Mouse (Mus musculus) limb, embryonic 14.5 days (tissue): ENCODE data around the gene Rsph9. TPM values are rescaled to one million over a fixed set of nuclear protein-coding genes. Genes with fewer than 3 reads are reported as not detected.

Experiments
- ATAC-seq: fragments of 200-750 bp; cut with Nextera tagmentation; 2 replicates; pipeline ENCODE4 v1.8.0; 2017; ENCODE audit warnings: low read depth, moderate number of reproducible peaks, moderate TSS enrichment; ENCODE audit not compliant: low FRiP score
- DNase-seq: peaks from one replicate; pipeline ENCODE4 v3.0.0-alpha.2; 2015; ENCODE audit warnings: low spot score
- H3K27ac ChIP-seq: fragments of 300-500 bp; sonication (generic); replicated peaks from 2 replicates; pipeline ENCODE4 v1.5.1; 2014; ENCODE audit warnings: low read depth, mild to moderate bottlenecking, low read length, moderate library complexity, mixed read lengths
- H3K27me3 ChIP-seq: fragments of 300-500 bp; sonication (generic); 2 replicates; pipeline ENCODE4 v1.6.1; 2014; ENCODE audit warnings: low read length, mixed read lengths; ENCODE audit not compliant: control insufficient read depth, insufficient read depth
- H3K36me3 ChIP-seq: fragments of 300-500 bp; sonication (generic); 2 replicates; pipeline ENCODE4 v1.6.1; 2014; ENCODE audit warnings: mild to moderate bottlenecking, low read length, moderate library complexity, mixed read lengths; ENCODE audit not compliant: control insufficient read depth, insufficient read depth
- H3K4me1 ChIP-seq: fragments of 300-500 bp; sonication (generic); 2 replicates; pipeline ENCODE4 v1.6.1; 2014; ENCODE audit warnings: antibody characterized with exemption, low read length, mixed read lengths; ENCODE audit not compliant: control insufficient read depth, insufficient read depth
- H3K4me2 ChIP-seq: fragments of 300-500 bp; sonication (generic); replicated peaks from 2 replicates; pipeline ENCODE4 v1.6.1; 2014; ENCODE audit warnings: low read depth, mild to moderate bottlenecking, low read length, moderate library complexity; ENCODE audit not compliant: severe bottlenecking
- H3K4me3 ChIP-seq: fragments of 300-500 bp; sonication (generic); replicated peaks from 2 replicates; pipeline ENCODE4 v1.5.1; 2014; ENCODE audit warnings: low read length
- H3K9ac ChIP-seq: fragments of 300-500 bp; sonication (generic); 2 replicates; pipeline ENCODE4 v1.6.1; 2014; ENCODE audit warnings: mild to moderate bottlenecking, low read depth, low read length, moderate library complexity; ENCODE audit not compliant: severe bottlenecking
- H3K9me3 ChIP-seq: fragments of 300-500 bp; sonication (generic); 2 replicates; pipeline ENCODE4 v1.6.1; 2016; ENCODE audit warnings: low read length; ENCODE audit not compliant: control insufficient read depth
- POLR2A ChIP-seq: fragments of 200-500 bp; IDR thresholded peaks from 2 replicates; pipeline ENCODE4 v1.8.0; 2012; ENCODE audit warnings: inconsistent platforms, mild to moderate bottlenecking, moderate library complexity, borderline replicate concordance; ENCODE audit not compliant: insufficient read depth, insufficient read length; ENCODE audit errors: extremely low read depth
- WGBS: fragments of 180-500 bp; shearing (Covaris S2); extraction: QIAGEN DNeasy Blood & Tissue Kit; methylation state at CpG from one replicate; pipeline ENCODE4 v1.1.7; 2014; 5-methylcytosine and 5-hydroxymethylcytosine counted together
- polyA plus RNA-seq, 2 experiments: library from polyadenylated mRNA; depleted of rRNA in 1 of 2; stranded (reverse) in 1 of 2; unstranded in 1 of 2; fragments of >200 nt; fragmentation: Nextera tagmentation in 1 of 2; extraction: Ambion mirVana in 1 of 2; gene quantifications; 2 replicates each; pipeline versions ENCODE4 v1.2.1 to v1.2.3; 2012 to 2014

The Rsph9 gene
- polyA plus RNA-seq, 2 experiments: 10.1 to 11.8 TPM

DNA sequence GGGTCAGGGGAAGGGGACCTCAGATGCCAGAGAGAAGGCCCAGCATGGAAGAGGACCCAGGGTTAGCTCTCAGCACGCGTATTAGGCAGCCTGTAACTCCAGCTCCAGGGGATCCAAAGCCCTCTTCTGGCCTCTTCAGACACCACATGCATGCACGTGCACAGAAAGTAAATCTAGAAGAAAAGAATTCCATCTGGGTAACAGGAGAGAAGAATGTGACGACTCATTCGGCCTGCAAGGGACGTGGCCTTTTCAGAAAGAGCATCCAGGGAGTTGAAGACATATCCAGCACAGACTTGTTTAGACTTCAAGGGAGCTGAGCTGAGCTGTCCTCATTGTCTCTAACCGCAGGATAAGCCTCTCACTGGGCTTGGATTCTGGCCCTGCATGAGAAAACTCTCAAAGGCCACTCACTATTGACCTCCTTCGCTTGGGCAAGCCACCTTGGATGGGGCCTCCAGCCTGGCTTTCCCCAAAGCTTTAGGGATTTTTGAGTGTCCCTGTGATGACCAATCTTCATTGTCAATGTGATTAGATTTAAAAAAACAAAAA is 41.3 kb downstream of the Rsph9 start:
- 69% methylated on average over 8 of the region's 8 CpGs for WGBS
- Histone ChIP-seq H3K27me3 (no peaks in the 10 kb centered on the region), H3K4me1 (peaks cover 6% of the 10 kb centered on the region), H3K9me3 (no peaks in the 10 kb centered on the region), H3K4me2 (no peak overlapping the region), H3K9ac (no peak overlapping the region), H3K27ac (no peak overlapping the region), H3K4me3 (no peak overlapping the region), H3K36me3 (no peaks in the 10 kb centered on the region)
- no peak for ATAC-seq
- no peak for TF ChIP-seq POLR2A
- no peak for DNase-seq

DNA sequence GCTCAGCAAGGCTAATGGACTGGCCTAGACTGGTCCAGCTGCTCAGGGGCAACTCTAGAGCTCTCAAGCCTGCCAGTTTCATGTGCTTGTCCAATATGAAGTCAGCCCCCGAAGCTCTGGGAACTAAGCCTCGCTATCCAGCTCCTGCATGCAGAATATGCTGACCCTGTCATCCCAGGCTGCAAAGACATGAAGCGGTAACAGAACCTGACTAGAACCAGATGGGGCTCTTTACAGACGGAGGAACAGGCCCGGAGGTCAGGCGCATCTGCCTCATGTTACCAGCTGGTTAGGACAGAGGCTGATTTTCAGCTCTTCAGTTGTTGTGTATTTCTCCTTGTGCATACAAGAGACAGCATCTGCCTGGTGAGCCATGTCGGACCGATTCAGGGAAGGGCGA is 42.1 kb downstream of the Rsph9 start:
- Histone ChIP-seq H3K4me1 (peaks cover 6% of the 10 kb centered on the region), H3K27me3 (no peaks in the 10 kb centered on the region), H3K4me3 (no peak overlapping the region), H3K9me3 (no peaks in the 10 kb centered on the region), H3K27ac (no peak overlapping the region), H3K4me2 (no peak overlapping the region), H3K9ac (no peak overlapping the region), H3K36me3 (no peaks in the 10 kb centered on the region)
- no peak for TF ChIP-seq POLR2A
- 62% methylated on average over 9 of the region's 9 CpGs for WGBS
- DNase-seq: no peak
- no peak for ATAC-seq

DNA sequence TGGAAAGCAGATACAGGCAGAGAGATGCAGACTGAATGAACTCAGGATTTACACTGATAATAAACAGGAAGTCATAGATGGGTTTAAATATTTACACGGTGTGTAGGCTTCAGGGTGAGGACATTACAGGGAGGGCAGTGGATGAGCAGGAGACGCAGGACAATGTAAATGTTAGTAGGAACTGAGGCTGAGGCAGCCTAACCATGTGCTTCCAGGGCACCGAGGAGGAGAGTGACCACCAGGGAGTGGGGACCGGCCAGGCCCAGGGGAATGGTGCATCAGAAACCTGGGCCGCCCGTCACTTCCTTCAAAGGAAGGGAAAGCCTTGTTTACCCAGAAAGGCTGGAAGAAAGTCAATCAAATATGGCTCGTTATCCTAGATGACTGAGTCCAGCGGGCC is 45.5 kb downstream of the Rsph9 start:
- Histone ChIP-seq H3K4me2 (no peak overlapping the region), H3K27ac (no peak overlapping the region), H3K9me3 (no peaks in the 10 kb centered on the region), H3K36me3 (no peaks in the 10 kb centered on the region), H3K4me1 (no peaks in the 10 kb centered on the region), H3K27me3 (no peaks in the 10 kb centered on the region), H3K9ac (no peak overlapping the region), H3K4me3 (no peak overlapping the region)
- ATAC-seq (no peak), DNase-seq (no peak)
- WGBS: 65% methylated on average over 8 of the region's 8 CpGs
- no peak for TF ChIP-seq POLR2A

DNA sequence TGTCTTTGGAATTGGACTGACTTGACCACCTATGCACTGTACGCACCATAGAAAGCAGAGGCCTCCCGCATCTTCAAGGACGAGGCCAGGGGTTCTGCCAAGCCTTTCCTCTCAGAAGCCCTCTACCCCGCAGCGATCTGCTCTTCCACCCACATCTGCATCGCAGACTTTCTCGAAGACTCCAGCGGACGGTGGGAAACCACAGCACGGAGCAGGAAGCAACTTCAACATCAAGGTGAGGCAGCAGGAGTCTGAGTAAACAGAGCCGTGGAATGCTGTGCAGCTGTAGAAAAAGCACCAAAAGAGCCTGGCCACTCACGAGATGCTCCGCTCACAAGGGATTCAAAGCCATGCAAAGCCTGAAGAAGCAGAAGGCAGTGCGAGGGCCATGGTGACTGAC is 52.1 kb downstream of the Rsph9 start:
- no peaks in the 10 kb centered on the region for H3K9me3 ChIP-seq
- WGBS: 66% methylated on average over 14 of the region's 14 CpGs
- H3K4me3 ChIP-seq: no peak overlapping the region
- no peaks in the 10 kb centered on the region for H3K27me3 ChIP-seq
- H3K27ac ChIP-seq: no peak overlapping the region
- DNase-seq (no peak), ATAC-seq (no peak)
- peaks cover 2% of the 10 kb centered on the region for H3K4me1 ChIP-seq
- H3K36me3 ChIP-seq: no peaks in the 10 kb centered on the region
- no peak overlapping the region for H3K9ac ChIP-seq
- H3K4me2 ChIP-seq: no peak overlapping the region
- no peak for TF ChIP-seq POLR2A

DNA sequence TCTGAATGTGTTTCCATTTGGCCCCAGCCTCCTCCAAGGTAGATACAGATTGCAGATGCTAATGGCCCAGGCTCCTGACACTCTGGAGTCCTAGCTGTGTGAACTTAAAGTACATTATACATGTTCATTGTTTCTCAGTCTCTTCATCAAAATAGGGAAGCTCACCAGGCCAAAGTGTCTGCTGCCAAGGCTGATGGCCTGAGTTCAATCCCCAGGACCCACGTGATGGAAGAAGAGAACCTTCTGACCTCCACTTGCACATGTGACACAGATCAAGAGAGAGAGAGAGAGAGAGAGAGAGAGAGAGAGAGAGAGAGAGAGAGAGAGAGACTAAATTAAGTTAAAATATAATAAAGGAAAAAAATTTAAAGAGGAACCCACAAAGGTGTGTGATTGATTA is 52.7 kb downstream of the Rsph9 start:
- H3K4me1 ChIP-seq: peaks cover 7% of the 10 kb centered on the region
- H3K27me3 ChIP-seq: no peaks in the 10 kb centered on the region
- no peaks in the 10 kb centered on the region for H3K36me3 ChIP-seq
- no peak overlapping the region for H3K9ac ChIP-seq
- H3K4me3 ChIP-seq: no peak overlapping the region
- ATAC-seq (no peak), DNase-seq (no peak)
- 62% methylated on average over 1 of the region's 1 CpGs for WGBS
- no peaks in the 10 kb centered on the region for H3K9me3 ChIP-seq
- H3K27ac ChIP-seq: no peak overlapping the region
- TF ChIP-seq POLR2A: no peak
- no peak overlapping the region for H3K4me2 ChIP-seq
